Mouse (Mus musculus): Measurements from ENCODE around the gene Rbbp4. TPM values are rescaled to one million over a fixed set of nuclear protein-coding genes. Genes with fewer than 3 reads are reported as not detected.
A peak's percentile ranks its signal among the peaks of the same experiment; 100 is the strongest.

Rbbp4 gene
- polyA plus RNA-seq, 1 experiment from 2014 or later: 483 TPM

- no peak overlapping the region for H3K9ac ChIP-seq (ENCODE audit: low read length)
- no peak overlapping the region for H3K4me2 ChIP-seq (ENCODE audit: low read depth)
- no peaks in the 10 kb centered on the region for H3K9me3 ChIP-seq (ENCODE audit: control insufficient read depth, low read length)
- no peak overlapping the region for H3K27ac ChIP-seq (ENCODE audit: low read depth, low read length)
- ATAC-seq (ENCODE audit: insufficient read depth, low FRiP score, low TSS enrichment) (no peak), DNase-seq (ENCODE audit: low spot score) (no peak)
- H3K36me3 ChIP-seq (ENCODE audit: control insufficient read depth, insufficient read depth, low read length): peaks cover 10% of the 10 kb centered on the region
- WGBS: 95% methylated on average over 2 of the region's 2 CpGs
- no peak overlapping the region for H3K4me3 ChIP-seq (ENCODE audit: low read depth, low read length)
- no peaks in the 10 kb centered on the region for H3K27me3 ChIP-seq (ENCODE audit: control insufficient read depth, insufficient read depth, low read length)
- H3K4me1 ChIP-seq (ENCODE audit: control insufficient read depth, insufficient read depth, low read length): no peaks in the 10 kb centered on the region
These were observed 7.5 kb upstream of the Rbbp4 start for GRCm38 (mm10) chr4:129342705-129343104.

- Histone ChIP-seq H3K36me3 (ENCODE audit: control insufficient read depth, insufficient read depth, low read length) (peaks cover 10% of the 10 kb centered on the region), H3K4me1 (ENCODE audit: control insufficient read depth, insufficient read depth, low read length) (no peaks in the 10 kb centered on the region)
- ATAC-seq (ENCODE audit: insufficient read depth, low FRiP score, low TSS enrichment): no peak
These were observed 6.7 kb upstream of the Rbbp4 start for GRCm38 (mm10) chr4:129341888-129342287.

GRCm38 (mm10) chr4:129339743-129340142, 4.6 kb upstream of the Rbbp4 start:
- 93% methylated on average over 3 of the region's 3 CpGs for WGBS
- Histone ChIP-seq H3K27me3 (ENCODE audit: control insufficient read depth, insufficient read depth, low read length) (no peaks in the 10 kb centered on the region), H3K4me1 (ENCODE audit: control insufficient read depth, insufficient read depth, low read length) (no peaks in the 10 kb centered on the region), H3K36me3 (ENCODE audit: control insufficient read depth, insufficient read depth, low read length) (peaks cover 10% of the 10 kb centered on the region), H3K27ac (ENCODE audit: low read depth, low read length) (no peak overlapping the region), H3K9me3 (ENCODE audit: control insufficient read depth, low read length) (no peaks in the 10 kb centered on the region), H3K9ac (ENCODE audit: low read length) (no peak overlapping the region), H3K4me3 (ENCODE audit: low read depth, low read length) (no peak overlapping the region), H3K4me2 (ENCODE audit: low read depth) (no peak overlapping the region)
- ATAC-seq (ENCODE audit: insufficient read depth, low FRiP score, low TSS enrichment) (no peak), DNase-seq (ENCODE audit: low spot score) (no peak)

More at GRCm38 (mm10) chr4:129341888-129342287, 6.7 kb upstream of the Rbbp4 start:
- no peak overlapping the region for H3K27ac ChIP-seq (ENCODE audit: low read depth, low read length)
- no peaks in the 10 kb centered on the region for H3K27me3 ChIP-seq (ENCODE audit: control insufficient read depth, insufficient read depth, low read length)
- H3K4me2 ChIP-seq (ENCODE audit: low read depth): no peak overlapping the region
- H3K4me3 ChIP-seq (ENCODE audit: low read depth, low read length): no peak overlapping the region
- no peak overlapping the region for H3K9ac ChIP-seq (ENCODE audit: low read length)
- 94% methylated on average over 1 of the region's 1 CpGs for WGBS
- no peaks in the 10 kb centered on the region for H3K9me3 ChIP-seq (ENCODE audit: control insufficient read depth, low read length)
- DNase-seq (ENCODE audit: low spot score): no peak

GRCm38 (mm10) chr4:129336291-129336690, 1.1 kb upstream of the Rbbp4 start:
- WGBS: 55% methylated on average over 14 of the region's 14 CpGs

GRCm38 (mm10) chr4:129334677-129335215, 424 bp downstream of the Rbbp4 start:
- H3K27ac ChIP-seq (ENCODE audit: low read depth, low read length): peak overlapping the region; percentile 98
- H3K9ac ChIP-seq (ENCODE audit: low read length): peak overlapping the region; percentile 98
- peak overlapping the region; percentile 96 for H3K4me3 ChIP-seq (ENCODE audit: low read depth, low read length)
- peaks cover 17% of the 10 kb centered on the region for H3K4me1 ChIP-seq (ENCODE audit: control insufficient read depth, insufficient read depth, low read length)
- peak overlapping the region; percentile 68 for H3K4me2 ChIP-seq (ENCODE audit: low read depth)
- H3K36me3 ChIP-seq (ENCODE audit: control insufficient read depth, insufficient read depth, low read length): peaks cover 4% of the 10 kb centered on the region
- no peaks in the 10 kb centered on the region for H3K9me3 ChIP-seq (ENCODE audit: control insufficient read depth, low read length)
- under 1% methylated on average over 58 of the region's 62 CpGs for WGBS
- DNase-seq (ENCODE audit: low spot score) (no peak), ATAC-seq (ENCODE audit: insufficient read depth, low FRiP score, low TSS enrichment) (peak; percentile 36)
- no peaks in the 10 kb centered on the region for H3K27me3 ChIP-seq (ENCODE audit: control insufficient read depth, insufficient read depth, low read length)

More at GRCm38 (mm10) chr4:129336291-129336690, 1.1 kb upstream of the Rbbp4 start:
- no peaks in the 10 kb centered on the region for H3K9me3 ChIP-seq (ENCODE audit: control insufficient read depth, low read length)
- no peak for ATAC-seq (ENCODE audit: insufficient read depth, low FRiP score, low TSS enrichment)
- no peaks in the 10 kb centered on the region for H3K27me3 ChIP-seq (ENCODE audit: control insufficient read depth, insufficient read depth, low read length)
- H3K9ac ChIP-seq (ENCODE audit: low read length): peak overlapping the region; percentile 98
- H3K4me1 ChIP-seq (ENCODE audit: control insufficient read depth, insufficient read depth, low read length): peaks cover 17% of the 10 kb centered on the region
- no peak for DNase-seq (ENCODE audit: low spot score)
- H3K36me3 ChIP-seq (ENCODE audit: control insufficient read depth, insufficient read depth, low read length): peaks cover under 1% of the 10 kb centered on the region
- H3K27ac ChIP-seq (ENCODE audit: low read depth, low read length): peak overlapping the region; percentile 63
- H3K4me2 ChIP-seq (ENCODE audit: low read depth): peak overlapping the region; percentile 68
- peak overlapping the region; percentile 61 for H3K4me3 ChIP-seq (ENCODE audit: low read depth, low read length)

GRCm38 (mm10) chr4:129332846-129333245, 2.3 kb downstream of the Rbbp4 start:
- Histone ChIP-seq H3K4me2 (ENCODE audit: low read depth) (peak overlapping the region; percentile 68), H3K27ac (ENCODE audit: low read depth, low read length) (no peak overlapping the region), H3K4me1 (ENCODE audit: control insufficient read depth, insufficient read depth, low read length) (peaks cover 17% of the 10 kb centered on the region), H3K36me3 (ENCODE audit: control insufficient read depth, insufficient read depth, low read length) (peaks cover 11% of the 10 kb centered on the region), H3K4me3 (ENCODE audit: low read depth, low read length) (peak overlapping the region; percentile 96; the same call in 1 of the 2 replicates), H3K27me3 (ENCODE audit: control insufficient read depth, insufficient read depth, low read length) (no peaks in the 10 kb centered on the region), H3K9ac (ENCODE audit: low read length) (no peak overlapping the region), H3K9me3 (ENCODE audit: control insufficient read depth, low read length) (no peaks in the 10 kb centered on the region)
- DNase-seq (ENCODE audit: low spot score): no peak
- ATAC-seq (ENCODE audit: insufficient read depth, low FRiP score, low TSS enrichment): no peak
- WGBS: 63% methylated on average over 1 of the region's 1 CpGs

GRCm38 (mm10) chr4:129326191-129326590, 9.0 kb downstream of the Rbbp4 start:
- H3K4me3 ChIP-seq (ENCODE audit: low read depth, low read length): no peak overlapping the region
- WGBS: 96% methylated on average over 1 of the region's 1 CpGs
- no peak overlapping the region for H3K27ac ChIP-seq (ENCODE audit: low read depth, low read length)
- H3K27me3 ChIP-seq (ENCODE audit: control insufficient read depth, insufficient read depth, low read length): no peaks in the 10 kb centered on the region
- no peak for ATAC-seq (ENCODE audit: insufficient read depth, low FRiP score, low TSS enrichment)
- no peak overlapping the region for H3K4me2 ChIP-seq (ENCODE audit: low read depth)
- DNase-seq (ENCODE audit: low spot score): no peak
- no peak overlapping the region for H3K9ac ChIP-seq (ENCODE audit: low read length)
- H3K4me1 ChIP-seq (ENCODE audit: control insufficient read depth, insufficient read depth, low read length): no peaks in the 10 kb centered on the region
- H3K9me3 ChIP-seq (ENCODE audit: control insufficient read depth, low read length): no peaks in the 10 kb centered on the region
- peaks cover 18% of the 10 kb centered on the region for H3K36me3 ChIP-seq (ENCODE audit: control insufficient read depth, insufficient read depth, low read length)

GRCm38 (mm10) chr4:129324756-129325155, 10.4 kb downstream of the Rbbp4 start:
- 83% methylated on average over 1 of the region's 1 CpGs for WGBS
- ATAC-seq (ENCODE audit: insufficient read depth, low FRiP score, low TSS enrichment): no peak

GRCm38 (mm10) chr4:129323491-129323890, 11.7 kb downstream of the Rbbp4 start:
- peaks cover 20% of the 10 kb centered on the region for H3K36me3 ChIP-seq (ENCODE audit: control insufficient read depth, insufficient read depth, low read length)
- ATAC-seq (ENCODE audit: insufficient read depth, low FRiP score, low TSS enrichment) (no peak), DNase-seq (ENCODE audit: low spot score) (no peak)
- H3K9me3 ChIP-seq (ENCODE audit: control insufficient read depth, low read length): no peaks in the 10 kb centered on the region
- H3K27ac ChIP-seq (ENCODE audit: low read depth, low read length): no peak overlapping the region
- no peak overlapping the region for H3K4me2 ChIP-seq (ENCODE audit: low read depth)
- no peaks in the 10 kb centered on the region for H3K4me1 ChIP-seq (ENCODE audit: control insufficient read depth, insufficient read depth, low read length)
- H3K27me3 ChIP-seq (ENCODE audit: control insufficient read depth, insufficient read depth, low read length): no peaks in the 10 kb centered on the region
- 89% methylated on average over 1 of the region's 1 CpGs for WGBS
- no peak overlapping the region for H3K9ac ChIP-seq (ENCODE audit: low read length)
- no peak overlapping the region for H3K4me3 ChIP-seq (ENCODE audit: low read depth, low read length)

More at GRCm38 (mm10) chr4:129324756-129325155, 10.4 kb downstream of the Rbbp4 start:
- Histone ChIP-seq H3K27ac (ENCODE audit: low read depth, low read length) (no peak overlapping the region), H3K27me3 (ENCODE audit: control insufficient read depth, insufficient read depth, low read length) (no peaks in the 10 kb centered on the region), H3K9ac (ENCODE audit: low read length) (no peak overlapping the region), H3K4me2 (ENCODE audit: low read depth) (no peak overlapping the region), H3K9me3 (ENCODE audit: control insufficient read depth, low read length) (no peaks in the 10 kb centered on the region), H3K4me3 (ENCODE audit: low read depth, low read length) (no peak overlapping the region), H3K36me3 (ENCODE audit: control insufficient read depth, insufficient read depth, low read length) (peaks cover 18% of the 10 kb centered on the region), H3K4me1 (ENCODE audit: control insufficient read depth, insufficient read depth, low read length) (no peaks in the 10 kb centered on the region)
- no peak for DNase-seq (ENCODE audit: low spot score)
